Mouse (Mus musculus) liver (tissue): ENCODE data around the gene Gucy2e.

Experiments
- DNase-seq: peaks from one replicate; pipeline ENCODE4 v3.0.0-alpha.2; 2020; ENCODE audit warnings: mixed read lengths

Gene Gucy2e

GRCm38 (mm10) chr11:69169313-69169712 lies 67.5 kb downstream of the Gucy2e start:
- no peak for DNase-seq
